Mouse (Mus musculus) right cerebral cortex, postnatal 4 days (tissue): Measurements from ENCODE around the gene Ugt1a8.
"Not testable (repeated sequence)": the region's sequence is repeated elsewhere in the genome, so short reads cannot be mapped to it uniquely, and the experiment has no call there.

Experiments used
- DNase-seq: peaks from one replicate; pipeline ENCODE4 v3.0.0-alpha.2; 2022

The Ugt1a8 gene

GRCm38 (mm10) chr1:88195687-88196086 lies 108.1 kb downstream of the Ugt1a8 start:
- no peak for DNase-seq

GRCm38 (mm10) chr1:88197443-88197842 lies 109.8 kb downstream of the Ugt1a8 start:
- no peak for DNase-seq

GRCm38 (mm10) chr1:88199996-88200395 lies 112.4 kb downstream of the Ugt1a8 start:
- no peak for DNase-seq

GRCm38 (mm10) chr1:88200456-88200855 lies 112.8 kb downstream of the Ugt1a8 start, which contains the start of gene Ugt1a2:
Ugt1a2 (plus strand) TSS chr1:88200601.
- no peak for DNase-seq

- peak; percentile 79 for DNase-seq
Observed at GRCm38 (mm10) chr1:88205294-88205922, 117.8 kb downstream of the Ugt1a8 start, which contains the start of gene Dnajb3. Dnajb3 (minus strand) TSS chr1:88205782.

GRCm38 (mm10) chr1:88206843-88207479 lies 119.3 kb downstream of the Ugt1a8 start:
- DNase-seq, result no peak

- no peak for DNase-seq
Observed at GRCm38 (mm10) chr1:88211812-88212211, 124.2 kb downstream of the Ugt1a8 start, which contains the start of gene Ugt1a1. Ugt1a1 (plus strand) TSS chr1:88211959.

- DNase-seq, result no peak
Observed at GRCm38 (mm10) chr1:88212341-88213045, 124.9 kb downstream of the Ugt1a8 start.

GRCm38 (mm10) chr1:88213061-88213460 lies 125.4 kb downstream of the Ugt1a8 start:
- DNase-seq, result no peak

- no peak for DNase-seq
Observed at GRCm38 (mm10) chr1:88213766-88214461, 126.3 kb downstream of the Ugt1a8 start.

GRCm38 (mm10) chr1:88214462-88214952 lies 126.9 kb downstream of the Ugt1a8 start:
- DNase-seq, result no peak

GRCm38 (mm10) chr1:88215466-88216380 lies 128.1 kb downstream of the Ugt1a8 start:
- no peak for DNase-seq

- no peak for DNase-seq
Observed at GRCm38 (mm10) chr1:88216551-88216950, 128.9 kb downstream of the Ugt1a8 start.

GRCm38 (mm10) chr1:88217144-88217543 lies 129.5 kb downstream of the Ugt1a8 start:
- no peak for DNase-seq

- no peak for DNase-seq
Observed at GRCm38 (mm10) chr1:88217576-88217975, 130.0 kb downstream of the Ugt1a8 start.

GRCm38 (mm10) chr1:88218051-88218450 lies 130.4 kb downstream of the Ugt1a8 start:
- DNase-seq, result no peak

- DNase-seq, result no peak
Observed at GRCm38 (mm10) chr1:88218591-88218990, 131.0 kb downstream of the Ugt1a8 start.

- no peak for DNase-seq
Observed at GRCm38 (mm10) chr1:88219054-88219453, 131.4 kb downstream of the Ugt1a8 start.

GRCm38 (mm10) chr1:88220336-88220735 lies 132.7 kb downstream of the Ugt1a8 start:
- DNase-seq, result no peak

GRCm38 (mm10) chr1:88222216-88222615 lies 134.6 kb downstream of the Ugt1a8 start:
- DNase-seq, result no peak

GRCm38 (mm10) chr1:88223011-88223515 lies 135.4 kb downstream of the Ugt1a8 start:
- DNase-seq, result not testable (repeated sequence)

GRCm38 (mm10) chr1:88223591-88223990 lies 136.0 kb downstream of the Ugt1a8 start:
- no peak for DNase-seq
